Mouse (Mus musculus) frontal cortex, postnatal 10 days (tissue): Measurements from ENCODE around the gene Ece1.
A peak's percentile ranks its signal among the peaks of the same experiment; 100 is the strongest.

Experiments used
- DNase-seq, 2 experiments: peaks; one replicate each; pipeline ENCODE4 v3.0.0; 2022; ENCODE audit warnings: low spot score in 2 of 2, mixed read lengths in 1 of 2

Gene Ece1

DNA sequence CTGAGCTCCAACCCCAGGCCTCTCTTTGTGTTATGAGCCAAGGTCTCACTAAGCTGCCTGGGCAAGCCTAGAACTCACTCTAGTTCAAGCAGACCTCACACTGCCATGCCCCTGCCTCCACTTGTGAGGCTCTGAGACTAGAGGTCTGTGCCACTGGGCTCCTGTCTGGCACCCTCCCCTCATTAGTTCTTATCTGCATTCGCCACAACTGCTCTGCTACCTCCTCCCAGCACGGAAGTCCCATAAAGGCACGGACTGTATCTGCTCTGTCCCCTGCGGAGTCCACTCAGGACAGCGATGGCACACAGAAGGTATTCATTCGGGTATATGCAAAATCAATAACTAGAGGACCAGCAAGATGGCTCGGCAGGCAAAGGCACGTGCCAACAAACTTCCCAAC lies 19.4 kb downstream of the Ece1 start:
- DNase-seq, result no peak

DNA sequence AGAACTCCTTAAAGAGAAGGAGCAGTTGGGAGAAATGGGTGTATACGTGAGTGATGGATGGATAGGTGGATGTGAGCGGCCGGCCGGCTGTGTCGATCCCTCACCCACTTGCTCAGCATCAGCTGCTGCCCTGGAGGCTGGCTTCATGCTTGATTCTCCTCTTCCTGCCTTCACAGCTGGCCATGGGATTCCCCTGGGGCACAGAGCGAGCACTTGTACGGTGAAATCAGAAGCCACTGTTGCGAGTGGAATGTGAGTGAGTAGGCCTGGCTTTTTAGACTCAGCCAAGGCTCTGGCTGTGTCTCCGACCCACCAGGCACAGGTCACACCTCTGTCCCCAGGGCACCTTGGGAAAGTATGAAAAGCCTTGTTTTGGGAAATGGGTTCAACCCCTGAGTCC lies 20.6 kb downstream of the Ece1 start:
- no peak for DNase-seq

DNA sequence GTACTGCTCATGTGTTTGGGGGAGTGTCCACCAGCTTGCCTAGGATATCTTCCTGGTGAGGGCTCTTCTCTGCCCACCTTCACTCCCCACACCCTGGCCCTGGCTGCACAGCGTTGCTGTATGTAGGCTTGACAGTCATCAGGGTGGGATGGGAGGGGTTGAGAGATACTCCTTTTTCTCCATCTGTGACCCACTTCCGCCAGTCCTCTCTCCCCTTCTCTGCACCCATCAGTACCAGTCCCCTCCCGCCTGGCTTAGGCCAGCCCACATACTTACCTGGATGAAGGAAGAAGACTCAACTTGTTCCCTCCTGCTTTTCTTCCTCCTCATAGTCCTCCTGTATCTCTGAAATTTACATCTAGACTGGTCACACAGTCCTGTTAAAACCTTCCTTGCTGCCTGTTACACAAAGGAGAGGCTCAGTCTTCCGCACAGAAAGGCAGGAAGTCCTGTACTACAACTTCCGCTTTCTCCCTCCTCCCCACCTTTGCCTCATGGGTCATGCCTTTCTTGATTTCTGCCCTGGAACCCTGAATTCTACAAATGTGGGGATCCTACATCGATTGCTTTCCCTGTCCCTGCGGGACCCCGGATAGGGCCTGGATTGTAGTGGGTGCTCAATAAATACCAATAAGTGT lies 21.6 kb downstream of the Ece1 start:
- no peak for DNase-seq

DNA sequence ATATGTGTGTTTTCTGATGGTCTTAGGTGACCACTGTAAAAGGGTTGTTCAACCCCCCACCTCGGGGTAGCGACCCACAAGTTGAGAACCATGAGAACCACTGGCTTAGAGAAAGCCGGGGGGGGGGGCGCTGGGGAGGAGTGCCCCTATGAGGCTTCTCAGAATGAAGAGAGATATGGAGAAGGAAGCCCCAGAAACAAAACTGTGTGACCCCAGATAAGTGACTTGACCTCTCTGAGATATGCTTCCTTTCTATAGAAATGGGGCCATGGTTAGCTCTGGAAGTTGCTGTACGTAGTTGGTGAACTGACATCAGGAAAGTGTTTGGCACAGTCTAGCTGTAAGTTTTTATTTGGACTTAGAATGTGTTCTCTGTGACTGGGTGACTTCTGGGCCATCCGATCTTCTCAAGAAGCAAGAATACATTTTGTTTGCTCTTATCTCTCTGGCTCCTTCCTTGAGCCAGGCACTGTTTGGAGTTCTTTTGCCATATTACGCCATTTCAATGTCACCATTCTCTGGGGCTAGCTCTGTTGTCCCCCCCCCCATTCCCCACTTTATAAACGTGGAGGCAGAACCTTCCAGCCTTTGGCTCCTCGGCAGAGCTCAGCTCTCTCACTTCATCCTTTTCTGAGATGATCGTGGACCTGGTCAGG lies 25.4 kb downstream of the Ece1 start:
- no peak for DNase-seq

DNA sequence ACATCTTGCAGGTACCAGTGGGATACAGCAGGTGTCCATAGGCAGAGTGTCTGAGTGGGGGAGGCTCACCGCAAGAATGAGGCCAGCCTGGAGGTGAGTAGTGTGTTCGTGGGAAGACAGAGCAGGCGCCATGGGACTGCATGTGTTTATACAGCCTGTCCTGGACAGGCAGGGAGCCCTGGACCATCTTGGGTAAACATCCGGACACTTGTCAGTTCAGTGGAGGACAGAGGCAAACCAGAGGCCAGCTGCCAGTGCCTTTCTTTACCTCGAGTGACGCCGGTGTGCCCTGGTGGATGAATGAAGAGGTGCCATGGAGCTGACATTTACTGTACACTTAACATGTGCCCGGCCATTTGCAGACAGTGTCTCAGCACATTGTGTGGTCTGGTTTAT lies 26.0 kb downstream of the Ece1 start:
- DNase-seq, result no peak

DNA sequence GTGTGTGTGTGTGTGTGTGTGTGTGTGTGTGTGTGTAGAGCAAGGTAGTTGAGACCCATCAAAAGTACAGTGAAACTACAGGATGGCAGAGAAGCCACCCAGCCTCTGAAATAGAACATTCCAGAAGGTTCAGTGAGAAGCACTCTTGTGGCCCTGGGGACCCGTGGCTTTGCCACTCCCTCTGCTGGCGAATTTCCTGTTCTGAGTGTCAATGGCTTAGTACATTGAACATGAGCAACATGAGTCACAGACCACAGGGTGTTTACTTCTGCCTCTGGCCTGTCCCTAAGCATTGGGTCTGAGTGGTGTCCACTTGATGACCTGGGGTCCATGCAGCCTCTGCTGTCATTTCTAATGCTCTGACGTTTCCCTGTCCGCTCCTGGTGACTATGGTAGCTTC lies 28.6 kb downstream of the Ece1 start:
- DNase-seq, result no peak

DNA sequence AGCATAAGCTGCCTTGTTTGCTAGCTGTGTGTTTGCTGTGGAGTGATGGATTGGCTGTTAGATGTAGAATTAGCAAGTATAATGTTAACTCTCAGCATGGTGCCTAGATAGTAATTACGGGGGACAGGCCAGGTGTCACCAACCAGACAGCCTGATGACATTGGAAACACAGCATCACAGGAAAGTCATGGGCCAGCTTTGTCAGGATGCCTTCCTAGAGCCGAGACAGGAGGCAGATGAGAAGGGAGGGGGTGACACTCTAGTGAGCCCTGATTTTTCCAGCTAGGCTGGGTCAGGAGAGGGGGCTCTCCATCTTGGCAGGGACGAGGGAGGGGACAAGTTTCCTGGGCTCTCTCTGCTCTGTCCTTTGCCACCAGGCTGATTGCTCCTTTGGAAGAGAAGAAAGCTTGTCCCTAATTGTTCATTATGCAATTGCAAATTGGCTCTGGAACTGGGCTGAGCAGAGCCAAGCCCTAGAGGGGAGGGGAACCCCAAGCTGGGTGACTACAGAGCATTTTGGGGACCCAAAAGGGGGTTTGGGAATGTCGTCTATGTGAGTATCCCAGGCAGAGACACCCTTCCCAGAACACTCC lies 29.6 kb downstream of the Ece1 start:
- DNase-seq, result peak; percentile 44 to 55

DNA sequence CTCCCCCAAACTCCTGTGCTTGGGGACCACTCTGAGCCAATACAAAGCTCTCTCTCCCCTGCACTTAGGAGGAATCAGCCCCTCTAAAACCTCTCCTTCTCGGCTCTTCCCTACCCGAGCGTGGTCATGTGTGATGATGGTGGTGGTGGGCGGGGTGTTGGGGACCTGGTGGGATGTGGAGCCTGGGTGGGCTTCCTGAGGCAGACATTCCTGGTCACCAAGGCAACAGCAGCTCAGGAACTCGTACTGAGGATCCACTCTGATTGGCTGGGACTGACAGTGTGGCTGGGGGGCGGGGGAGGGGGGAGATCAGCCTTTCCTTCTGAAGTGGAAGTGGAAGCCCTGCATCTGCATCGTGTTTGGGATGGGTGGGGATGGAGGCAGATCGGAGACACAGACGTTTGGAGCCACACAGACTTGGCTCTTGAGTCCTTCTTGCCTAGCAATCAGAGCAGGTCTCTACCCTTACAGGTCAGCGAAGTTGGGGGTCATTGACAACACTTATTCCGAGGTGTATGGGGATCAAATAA lies 30.7 kb downstream of the Ece1 start:
- DNase-seq, result peak in 1 of 2 experiments; percentile 58

DNA sequence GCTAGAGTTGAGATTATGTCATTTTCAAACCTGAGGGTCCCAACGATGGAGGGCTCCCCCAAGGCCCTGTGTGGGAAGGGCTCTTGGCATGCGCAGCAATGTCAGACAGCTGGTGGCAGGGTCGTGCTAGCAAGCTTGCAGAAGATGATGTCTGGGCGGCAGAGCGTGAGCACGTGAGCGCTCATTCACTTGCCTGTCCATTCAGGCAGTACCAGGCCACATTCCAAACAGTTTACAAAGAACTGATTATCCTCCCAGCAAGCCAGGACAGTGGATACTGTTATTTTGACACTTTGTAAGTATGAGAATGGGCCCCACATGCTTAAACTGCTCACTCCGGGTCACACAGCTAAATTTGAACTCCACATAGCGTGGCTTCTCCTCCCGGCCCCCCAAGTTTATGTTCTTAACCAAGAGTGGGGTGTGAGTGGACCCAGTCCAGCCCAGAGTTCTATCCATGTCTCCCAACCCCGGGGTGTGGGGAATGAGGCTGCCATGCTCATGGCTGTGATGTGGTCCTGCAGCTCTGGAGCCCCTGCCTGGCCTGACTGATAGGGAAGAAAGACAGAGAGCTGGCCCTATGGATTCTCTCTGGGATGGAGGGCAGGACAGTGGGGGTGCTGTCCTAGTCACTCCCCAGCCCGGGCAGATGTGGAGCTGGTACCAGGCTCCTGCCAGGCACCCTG lies 34.7 kb downstream of the Ece1 start:
- no peak for DNase-seq

DNA sequence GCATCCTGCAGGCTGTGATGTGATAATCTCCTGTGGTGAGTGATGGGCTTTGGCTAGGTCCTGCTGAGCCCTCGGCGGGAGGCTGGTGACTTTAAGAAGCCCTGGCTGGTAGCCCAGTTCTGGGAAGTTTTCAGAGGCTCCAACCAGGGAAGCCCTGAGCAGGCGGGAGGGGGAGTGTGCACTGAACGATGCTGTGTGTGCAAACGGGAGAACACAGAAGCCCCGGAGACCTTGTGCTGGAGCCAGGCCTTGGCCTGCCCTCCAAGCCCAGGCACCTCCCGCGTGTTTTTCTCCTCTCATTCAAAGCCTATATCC lies 35.2 kb downstream of the Ece1 start:
- peak; percentile 70 to 72 for DNase-seq

DNA sequence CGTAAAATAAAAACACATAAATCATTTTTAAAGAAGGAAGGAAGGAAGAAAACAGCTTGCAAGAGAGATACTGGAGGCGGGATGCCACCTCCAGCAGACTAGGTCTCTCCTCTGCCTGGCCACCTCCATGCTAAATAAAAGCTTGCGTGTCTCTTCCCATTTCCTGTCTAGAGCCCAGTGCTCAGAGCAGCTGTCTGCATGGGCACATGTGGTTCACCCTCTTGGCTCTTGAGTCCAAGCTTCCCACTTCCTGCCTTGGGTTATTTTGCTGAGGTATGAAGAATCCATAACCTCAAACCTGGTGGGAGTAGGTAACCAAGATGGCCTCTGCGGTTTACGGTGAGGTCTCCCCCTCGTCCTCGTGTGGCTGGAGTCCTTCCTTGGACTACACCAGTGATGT lies 36.5 kb downstream of the Ece1 start:
- DNase-seq, result no peak

DNA sequence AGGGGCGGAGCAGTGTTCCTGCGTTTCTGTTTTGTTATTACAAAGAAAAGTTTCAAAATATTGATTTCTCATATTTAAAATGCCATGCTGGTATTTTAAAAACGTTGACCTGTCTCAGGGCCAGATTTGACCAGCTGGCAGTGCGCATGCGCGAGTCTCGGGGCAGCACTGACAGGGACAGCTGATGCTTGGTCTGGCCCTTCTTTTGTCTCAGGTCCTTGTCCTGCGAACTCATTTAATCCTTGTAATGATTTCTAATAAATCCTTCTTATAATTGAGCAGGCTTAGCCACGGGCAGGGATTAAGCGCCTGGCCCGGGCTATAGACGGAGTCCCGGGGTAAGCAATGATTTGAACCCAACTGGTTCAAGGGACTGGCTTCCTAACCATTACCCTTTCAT lies 40.2 kb downstream of the Ece1 start:
- DNase-seq, result no peak

DNA sequence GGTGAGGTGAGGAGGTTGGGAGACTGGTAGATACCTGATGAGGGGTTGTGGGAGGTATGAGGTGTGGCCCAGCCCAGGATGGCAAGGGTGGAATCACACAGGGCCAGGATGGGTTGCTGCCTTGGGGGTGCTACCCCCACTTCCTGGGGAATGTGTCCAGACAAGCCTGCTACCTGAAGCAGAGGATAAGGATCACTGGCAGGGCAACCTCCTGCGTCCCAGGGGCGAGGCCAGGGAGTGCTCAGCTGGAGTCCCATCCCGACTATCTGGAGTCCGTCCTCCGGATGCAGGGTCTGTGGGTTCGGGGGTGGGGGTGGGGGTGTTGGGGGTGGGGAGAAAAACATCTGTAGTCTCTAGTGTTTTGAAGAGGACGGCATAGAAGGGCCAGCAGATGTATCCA lies 40.8 kb downstream of the Ece1 start:
- no peak for DNase-seq

DNA sequence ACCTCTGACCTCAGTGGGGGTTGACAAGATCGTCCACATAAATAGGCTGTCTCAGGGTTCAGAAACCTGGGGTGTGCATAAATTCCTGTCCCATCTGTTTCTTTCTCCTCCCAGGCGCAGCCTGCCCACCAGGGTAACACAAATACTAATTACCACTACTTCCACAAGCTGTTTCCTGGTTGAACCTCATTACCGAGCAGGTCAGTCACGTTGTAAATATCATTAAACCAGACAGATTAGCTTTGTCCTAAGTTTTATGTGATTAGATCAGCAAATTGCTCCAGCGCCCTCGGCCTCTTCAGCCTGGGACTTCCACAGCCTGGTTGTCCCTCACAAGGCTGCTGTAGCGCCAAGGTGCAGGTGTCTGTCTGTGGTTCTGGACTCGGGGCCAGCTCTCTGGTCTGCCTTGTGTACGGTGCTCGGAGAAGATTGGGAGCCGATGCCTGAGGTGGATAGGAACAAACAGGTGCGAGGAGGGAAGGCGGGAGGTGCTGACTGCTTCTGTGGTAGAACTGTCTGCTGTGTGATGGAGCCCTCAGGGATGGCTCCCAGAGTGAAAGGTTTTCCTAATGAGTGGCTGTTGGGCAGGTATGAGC lies 43.0 kb downstream of the Ece1 start:
- no peak for DNase-seq

DNA sequence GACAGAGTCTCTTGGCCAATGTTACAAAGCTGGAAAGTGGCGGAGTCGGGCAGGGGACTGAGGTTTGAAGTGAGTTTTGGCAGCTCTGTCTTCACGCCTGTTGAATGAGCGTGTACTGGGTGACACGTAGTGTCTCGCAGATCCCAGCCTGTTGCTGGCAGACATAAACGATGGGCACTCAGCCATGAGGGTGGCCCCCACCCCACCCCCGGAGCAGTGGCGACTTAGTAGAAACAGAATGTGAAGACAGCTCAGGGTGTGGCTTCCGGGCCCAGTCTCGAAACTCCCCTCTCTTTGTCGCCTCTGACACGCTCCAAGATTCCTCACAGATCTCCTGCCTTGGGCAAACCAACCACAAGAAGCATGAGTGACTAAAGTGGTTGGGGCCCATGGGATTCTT lies 45.9 kb downstream of the Ece1 start:
- no peak for DNase-seq

DNA sequence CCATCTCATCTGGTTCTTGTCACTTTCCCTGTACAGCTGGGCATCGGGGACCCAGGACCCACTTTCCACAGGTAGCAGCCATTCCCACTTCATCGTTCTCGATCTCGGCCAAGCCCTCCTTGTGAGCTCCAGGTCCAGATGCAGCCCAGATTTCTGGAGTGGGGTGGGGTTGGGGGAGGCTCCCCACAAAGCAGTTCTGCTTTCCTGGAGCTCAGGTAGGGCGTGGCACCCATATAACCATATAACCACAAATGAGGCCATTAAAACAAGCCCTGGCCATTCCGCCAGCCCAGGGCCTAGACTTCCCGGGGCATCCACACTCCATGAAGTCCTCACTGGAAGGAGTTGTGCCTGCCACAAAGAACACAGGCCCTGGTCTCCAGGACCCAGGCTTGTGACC lies 46.5 kb downstream of the Ece1 start:
- no peak for DNase-seq

DNA sequence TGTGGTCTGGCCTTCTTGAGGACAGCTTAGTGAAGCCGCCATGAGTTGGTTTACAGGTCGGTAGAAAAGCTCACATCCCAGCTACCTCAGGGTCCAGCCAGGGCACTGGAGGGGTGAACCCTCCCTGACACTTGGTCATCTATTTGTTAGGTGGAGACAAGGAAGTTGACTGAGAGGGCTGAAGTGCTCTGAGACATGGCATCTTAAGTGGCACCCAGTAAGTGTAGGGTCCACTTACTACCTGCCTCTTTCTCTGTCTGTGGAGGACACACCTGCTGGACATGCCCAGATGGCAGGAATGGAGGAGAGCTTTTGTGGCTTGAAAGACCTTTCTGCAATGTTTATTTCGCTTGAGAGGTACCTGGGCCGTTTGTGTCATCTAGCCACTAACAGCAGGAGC lies 46.9 kb downstream of the Ece1 start:
- no peak for DNase-seq

DNA sequence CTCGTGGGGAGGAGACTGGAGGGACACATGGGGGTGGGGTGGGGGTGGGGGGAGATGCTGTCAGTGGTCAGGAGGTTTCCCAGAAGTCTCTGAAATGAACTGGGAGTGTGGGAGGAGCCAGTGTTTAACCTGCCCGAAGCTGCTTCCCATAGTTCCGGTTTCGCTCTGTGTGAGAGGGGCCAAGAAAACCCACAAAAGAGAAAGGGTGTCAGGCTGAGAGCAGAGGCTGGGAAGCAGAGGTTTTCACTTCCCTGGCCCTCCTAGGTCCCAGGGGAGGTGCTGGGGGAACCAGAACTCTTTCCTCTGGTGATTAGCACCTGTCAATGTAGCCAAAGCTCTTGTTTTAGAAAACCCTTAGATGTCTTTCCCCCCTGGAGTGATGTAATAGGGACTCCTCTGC lies 47.4 kb downstream of the Ece1 start:
- no peak for DNase-seq

DNA sequence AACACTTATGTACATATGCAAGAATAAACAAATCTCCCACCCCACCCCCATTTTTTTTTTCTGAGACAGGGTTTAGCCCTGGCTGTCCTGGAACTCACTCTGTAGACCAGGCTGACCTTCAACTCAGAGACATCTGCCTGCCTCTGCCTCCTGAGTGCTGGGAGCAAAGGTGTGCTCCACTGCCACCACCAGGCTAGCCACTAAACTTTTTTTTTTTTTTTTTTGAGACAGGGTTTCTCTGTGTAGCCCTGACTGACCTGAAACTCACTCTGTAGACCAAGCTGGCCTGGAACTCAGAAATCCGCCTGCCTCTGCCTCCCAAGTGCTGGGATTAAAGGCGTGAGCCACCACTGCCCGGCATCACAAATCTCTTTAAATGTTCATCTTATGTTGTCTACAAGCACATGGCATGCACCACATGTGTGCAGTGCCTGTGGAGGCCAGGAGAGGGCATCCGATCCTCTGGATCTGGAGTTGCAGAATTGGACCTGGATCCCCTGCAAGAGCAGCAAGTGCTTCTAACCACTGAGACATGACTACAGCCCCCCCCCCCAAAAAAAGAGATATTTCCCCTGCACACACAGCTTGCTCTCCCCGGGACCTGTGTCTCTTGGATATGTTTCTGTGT lies 48.5 kb downstream of the Ece1 start:
- no peak for DNase-seq

DNA sequence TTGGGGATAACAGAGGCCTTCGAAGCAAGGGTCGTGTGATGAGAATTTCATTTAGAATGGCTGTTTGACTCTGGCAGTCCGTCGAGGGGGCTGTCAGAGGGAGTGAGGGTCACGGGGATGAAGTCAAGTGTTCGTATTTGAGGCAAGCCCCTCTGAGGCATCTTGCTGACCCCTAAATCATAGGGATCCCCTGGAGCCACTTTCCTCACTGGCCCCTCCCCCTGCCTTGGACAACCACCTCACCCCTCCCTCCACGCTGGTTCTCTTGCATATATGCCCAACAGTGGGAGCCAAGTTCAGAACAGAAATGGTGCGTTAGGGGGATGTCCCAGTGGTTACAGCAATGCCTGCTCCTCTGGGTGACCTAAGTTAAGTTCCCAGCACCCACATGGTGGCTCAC lies 49.6 kb downstream of the Ece1 start:
- DNase-seq, result no peak

DNA sequence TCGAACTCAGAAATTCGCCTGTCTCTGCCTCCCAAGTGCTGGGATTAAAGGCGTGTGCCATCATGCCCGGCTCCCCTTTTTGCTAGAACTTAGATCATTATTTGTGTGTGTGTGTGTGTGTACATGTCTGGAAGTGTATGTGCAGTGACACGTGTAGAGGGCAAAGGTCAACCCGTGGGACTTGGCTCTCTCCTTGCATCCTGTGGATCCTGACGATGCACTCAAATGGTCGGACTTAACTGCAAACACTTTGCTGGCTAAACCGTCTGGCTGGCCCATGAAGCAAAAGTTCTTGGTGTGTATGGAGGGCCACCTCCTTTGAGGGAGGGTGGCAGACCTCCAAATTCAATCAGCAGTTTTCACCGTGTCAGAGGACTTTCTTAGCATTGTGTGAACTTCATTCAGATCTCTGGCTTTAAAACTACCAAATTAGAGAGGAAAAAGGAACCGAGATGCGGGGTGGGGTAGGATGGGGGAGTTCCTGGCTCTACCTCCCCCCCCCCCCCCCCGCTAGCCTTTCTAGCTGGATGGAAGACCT lies 50.8 kb downstream of the Ece1 start:
- DNase-seq, result no peak
